Mouse (Mus musculus) C2C12 (cell line): ENCODE results near the gene Chid1.

Source experiments
- CEBPB ChIP-seq: IDR thresholded peaks from one replicate; pipeline ENCODE4 v1.6.1; 2011; ENCODE audit warnings: low read depth, mild to moderate bottlenecking, control low read depth, moderate library complexity
- CTCF ChIP-seq: IDR thresholded peaks from one replicate; pipeline ENCODE4 v1.5.1; 2011; ENCODE audit not compliant: control insufficient read depth, insufficient read depth, insufficient read length
- FOSL1 ChIP-seq: IDR thresholded peaks from one replicate; pipeline ENCODE4 v1.8.0; 2011; ENCODE audit warnings: mild to moderate bottlenecking, low read length; ENCODE audit not compliant: poor library complexity, insufficient read depth, severe bottlenecking
- MAX ChIP-seq: IDR thresholded peaks from one replicate; pipeline ENCODE4 v1.6.1; 2011; ENCODE audit warnings: mild to moderate bottlenecking, control low read depth
- MYOD1 ChIP-seq: IDR thresholded peaks from one replicate; pipeline ENCODE4 v1.6.1; 2011; ENCODE audit warnings: low read depth; ENCODE audit not compliant: control insufficient read depth, insufficient read length
- MYOG ChIP-seq: IDR thresholded peaks from one replicate; pipeline ENCODE4 v1.6.1; 2011; ENCODE audit not compliant: control insufficient read depth, insufficient read length; ENCODE audit errors: extremely low read depth
- USF1 ChIP-seq: IDR thresholded peaks from one replicate; pipeline ENCODE4 v1.6.1; 2011; ENCODE audit warnings: low read depth, mild to moderate bottlenecking, control low read depth, moderate library complexity

DNA sequence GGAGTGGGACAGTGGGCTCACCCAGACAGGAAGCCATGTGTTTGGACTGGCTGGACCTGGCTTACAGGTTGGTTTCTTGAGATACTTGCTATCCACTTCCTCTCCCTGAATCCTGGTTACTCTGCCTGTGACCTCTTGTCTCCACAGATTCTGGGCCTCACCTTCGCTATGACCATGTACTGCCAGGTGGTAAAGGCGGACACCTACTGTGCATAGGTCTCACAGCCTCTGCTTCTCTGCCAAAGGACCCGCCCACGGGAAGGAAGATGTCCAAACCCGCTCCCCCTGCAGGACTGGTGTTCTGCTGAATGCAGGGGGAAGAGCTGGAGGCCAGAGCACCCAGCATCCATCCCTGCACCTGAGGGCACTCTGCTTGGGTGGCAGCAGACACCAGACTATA lies 46.9 kb downstream of the Chid1 start:
- TF ChIP-seq CTCF (no peak), CEBPB (no peak), MAX (no peak), MYOG (no peak), MYOD1 (no peak), FOSL1 (no peak), USF1 (no peak)
